Mouse (Mus musculus) stomach, embryonic 14.5 days (tissue): Measurements from ENCODE around the gene Serpinb5. TPM values are rescaled to one million over a fixed set of nuclear protein-coding genes. Genes with fewer than 3 reads are reported as not detected.

ENCODE experiments used
- ATAC-seq: fragments of 200-750 bp; cut with Nextera tagmentation; 2 replicates; pipeline ENCODE4 v1.8.0; 2017; ENCODE audit warnings: low read depth, moderate TSS enrichment; ENCODE audit not compliant: insufficient number of reproducible peaks, insufficient read depth, low FRiP score
- H3K27ac ChIP-seq: fragments of 300-500 bp; sonication (generic); 2 replicates; pipeline ENCODE4 v1.5.1; 2014; ENCODE audit warnings: mild to moderate bottlenecking, low read length, moderate library complexity, mixed read lengths
- H3K27me3 ChIP-seq: fragments of 300-500 bp; sonication (generic); 2 replicates; pipeline ENCODE4 v1.6.1; 2014; ENCODE audit warnings: low read length, control low read depth, mixed read lengths; ENCODE audit not compliant: control insufficient read depth, insufficient read depth
- H3K36me3 ChIP-seq: fragments of 300-500 bp; sonication (generic); 2 replicates; pipeline ENCODE4 v1.6.1; 2014; ENCODE audit warnings: mild to moderate bottlenecking, control low read depth, low read length, moderate library complexity, mixed read lengths; ENCODE audit not compliant: control insufficient read depth, insufficient read depth
- H3K4me1 ChIP-seq: fragments of 300-500 bp; sonication (generic); 2 replicates; pipeline ENCODE4 v1.6.1; 2014; ENCODE audit warnings: low read length, control low read depth, mixed read lengths; ENCODE audit not compliant: control insufficient read depth, insufficient read depth
- H3K4me2 ChIP-seq: fragments of 300-500 bp; sonication (generic); replicated peaks from 2 replicates; pipeline ENCODE4 v1.6.1; 2014; ENCODE audit warnings: low read depth, low read length, control low read depth
- H3K4me3 ChIP-seq: fragments of 300-500 bp; sonication (generic); 2 replicates; pipeline ENCODE4 v1.5.1; 2014; ENCODE audit warnings: low read depth, low read length, control low read depth
- H3K9ac ChIP-seq: fragments of 300-500 bp; sonication (generic); replicated peaks from 2 replicates; pipeline ENCODE4 v1.6.1; 2014; ENCODE audit warnings: low read depth, mild to moderate bottlenecking, control low read depth, low read length, moderate library complexity, mixed read lengths
- H3K9me3 ChIP-seq: fragments of 300-500 bp; sonication (generic); 2 replicates; pipeline ENCODE4 v1.6.1; 2016; ENCODE audit warnings: low read depth, low read length, control low read depth; ENCODE audit not compliant: control insufficient read depth
- WGBS: fragments of 180-500 bp; shearing (Covaris S2); extraction: QIAGEN DNeasy Blood & Tissue Kit; methylation state at CpG from one replicate; pipeline ENCODE4 v1.1.7; 2014; 5-methylcytosine and 5-hydroxymethylcytosine counted together
- polyA plus RNA-seq: library from polyadenylated mRNA; unstranded; fragments of >200 nt; fragmentation: Nextera tagmentation; extraction: Ambion mirVana; gene quantifications from 2 replicates; pipeline ENCODE4 v1.2.1, GENCODE M21; 2014

The Serpinb5 gene
- polyA plus RNA-seq, 1 experiment from 2014 or later = 29.4 TPM

- no peaks in the 10 kb centered on the region for H3K36me3 ChIP-seq
- H3K27me3 ChIP-seq = no peaks in the 10 kb centered on the region
- H3K4me1 ChIP-seq = no peaks in the 10 kb centered on the region
- H3K9ac ChIP-seq = no peak overlapping the region
- H3K4me3 ChIP-seq = no peak overlapping the region
- WGBS = 79% methylated on average over 4 of the region's 4 CpGs
- ATAC-seq = no peak
- H3K4me2 ChIP-seq = no peak overlapping the region
- no peak overlapping the region for H3K27ac ChIP-seq
- no peaks in the 10 kb centered on the region for H3K9me3 ChIP-seq
These were observed 71.0 kb downstream of the Serpinb5 start for GRCm38 (mm10) chr1:106931954-106932353.

Other genes starting within 250 kb of the Serpinb5 start
- 16.2 and 19.2 TPM in 2 replicates for gene Bcl2, start 146.9 kb upstream of the Serpinb5 start, polyA plus RNA-seq
- gene Kdsr, start 101.4 kb upstream of the Serpinb5 start, polyA plus RNA-seq = 18.4 and 19.2 TPM in 2 replicates
- gene Vps4b, start 64.4 kb upstream of the Serpinb5 start, polyA plus RNA-seq = 74.1 and 82.3 TPM in 2 replicates
- 0.77 and 0.87 TPM in 2 replicates for gene Serpinb12, start 73.3 kb downstream of the Serpinb5 start, polyA plus RNA-seq
- gene Serpinb13, start 119.8 kb downstream of the Serpinb5 start, polyA plus RNA-seq = not detected in 2 replicates
- gene Serpinb3a, start 191.1 kb downstream of the Serpinb5 start, polyA plus RNA-seq = 0.14 and 0.25 TPM in 2 replicates
- not detected in 2 replicates for gene Serpinb3d, start 222.3 kb downstream of the Serpinb5 start, polyA plus RNA-seq